Mouse (Mus musculus) ES-E14 (cell line): Measurements from ENCODE around the gene Fam186b. TPM values are rescaled to one million over a fixed set of nuclear protein-coding genes. Genes with fewer than 3 reads are reported as not detected.
A peak's percentile ranks its signal among the peaks of the same experiment; 100 is the strongest.
"Not testable (repeated sequence)": the region's sequence is repeated elsewhere in the genome, so short reads cannot be mapped to it uniquely, and the experiment has no call there.

Experiments
- DNase-seq: peaks from one replicate; pipeline ENCODE4 v3.0.0-alpha.2; 2013; ENCODE audit warnings: low read depth, low spot score
- H3K27ac ChIP-seq: 2 replicates; pipeline ENCODE4 v1.5.1; 2012; ENCODE audit warnings: low read depth, mild to moderate bottlenecking, low read length, moderate library complexity, mixed read lengths; ENCODE audit not compliant: poor library complexity, insufficient read depth, severe bottlenecking
- H3K36me3 ChIP-seq: 2 replicates; pipeline ENCODE4 v1.6.1; 2012; ENCODE audit warnings: mild to moderate bottlenecking, low read length, moderate library complexity, mixed read lengths; ENCODE audit not compliant: control insufficient read depth, poor library complexity, insufficient read depth, severe bottlenecking
- H3K4me1 ChIP-seq, 2 experiments: fragments of 150-350 bp in 1 of 2; sonication (generic) in 1 of 2; 2 replicates each; pipeline ENCODE4 v1.6.1; 2012; ENCODE audit warnings: low read length in 2 of 2, mild to moderate bottlenecking in 1 of 2, mixed read lengths in 1 of 2; ENCODE audit not compliant: control insufficient read depth in 2 of 2, insufficient read depth in 2 of 2, poor library complexity in 1 of 2
- H3K4me3 ChIP-seq, 2 experiments: fragments of 150-350 bp in 1 of 2; sonication (generic) in 1 of 2; 2 replicates each; pipeline ENCODE4 v1.5.1; 2012; ENCODE audit warnings: low read length in 2 of 2, low read depth in 1 of 2, mild to moderate bottlenecking in 1 of 2, mixed read lengths in 1 of 2; ENCODE audit not compliant: insufficient read depth in 1 of 2, poor library complexity in 1 of 2, severe bottlenecking in 1 of 2
- H3K9ac ChIP-seq: 2 replicates; pipeline ENCODE4 v1.6.1; 2012; ENCODE audit warnings: low read depth, mild to moderate bottlenecking, low read length, mixed read lengths; ENCODE audit not compliant: poor library complexity, insufficient read depth, severe bottlenecking
- H3K9me3 ChIP-seq: fragments of 150-350 bp; sonication (generic); 2 replicates; pipeline ENCODE4 v1.6.1; 2012; ENCODE audit warnings: low read depth, mild to moderate bottlenecking, low read length; ENCODE audit not compliant: control insufficient read depth, insufficient read depth
- CHD2 ChIP-seq: IDR thresholded peaks from 2 replicates; pipeline ENCODE4 v1.6.1; 2014; ENCODE audit warnings: mild to moderate bottlenecking, low read depth, low read length, inconsistent platforms
- HCFC1 ChIP-seq: IDR thresholded peaks from 2 replicates; pipeline ENCODE4 v1.6.1; 2012; ENCODE audit warnings: low read length, inconsistent platforms, borderline replicate concordance; ENCODE audit not compliant: insufficient read depth
- MAFK ChIP-seq: IDR thresholded peaks from 2 replicates; pipeline ENCODE4 v1.6.1; 2014; ENCODE audit warnings: mild to moderate bottlenecking, low read depth, low read length, inconsistent platforms; ENCODE audit not compliant: insufficient read depth
- ZC3H11A ChIP-seq: IDR thresholded peaks from 2 replicates; pipeline ENCODE4 v1.6.1; 2012; ENCODE audit warnings: low read depth, mild to moderate bottlenecking, inconsistent platforms, low read length, borderline replicate concordance
- ZNF384 ChIP-seq: IDR thresholded peaks from 2 replicates; pipeline ENCODE4 v1.6.1; 2012; ENCODE audit warnings: low read depth, low read length, inconsistent platforms
- in situ Hi-C, 2 experiments: fragments of 600-800 bp; cut with MboI; formaldehyde crosslinking; loops; one replicate each; pipeline ENCODE4 v1.15.1; 2025; ENCODE audit warnings: low sequenced_read_pairs in 2 of 2, inconsistent platforms in 1 of 2; ENCODE audit not compliant: unreplicated experiment in 2 of 2
- total RNA-seq: library from RNA; depleted of rRNA; stranded (reverse); fragments of 300-350 nt; gene quantifications from 2 replicates; pipeline ENCODE4 v1.2.3, GENCODE M21; 2012

The Fam186b gene
- total RNA-seq, 1 experiment, result 0.40 TPM

GRCm38 (mm10) chr15:99252381-99253174, 43.1 kb downstream of the Fam186b start:
- Histone ChIP-seq H3K36me3 (peaks cover 16% of the 10 kb centered on the region), H3K4me3 (peak overlapping the region; percentile 78 to 100), H3K27ac (peak overlapping the region; percentile 100), H3K4me1 (peaks cover 8 to 42% of the 10 kb centered on the region in 2 experiments), H3K9me3 (no peaks in the 10 kb centered on the region), H3K9ac (peak overlapping the region; percentile 100)
- in situ Hi-C loops, result no loop called here
- no peak for DNase-seq
- no peak for TF ChIP-seq HCFC1
- no peak for TF ChIP-seq ZNF384
- no peak for TF ChIP-seq MAFK
- TF ChIP-seq CHD2, result no peak
- no peak for TF ChIP-seq ZC3H11A

GRCm38 (mm10) chr15:99251626-99252380, 43.9 kb downstream of the Fam186b start, which contains the start of gene Mcrs1:
TSS of gene Mcrs1 (minus strand) at chr15:99251961.
- Histone ChIP-seq H3K27ac (peak within 1 kb of the TSS; percentile 100), H3K4me1 (peaks cover 8 to 41% of the 10 kb centered on the region in 2 experiments), H3K4me3 (peak within 1 kb of the TSS; percentile 78 to 100), H3K36me3 (peaks cover 22% of the 10 kb centered on the region), H3K9ac (peak within 1 kb of the TSS; percentile 100), H3K9me3 (no peaks in the 10 kb centered on the region)
- no peak for TF ChIP-seq ZNF384
- TF ChIP-seq MAFK, result peak; percentile 2; the same call in 1 of the 2 replicates
- TF ChIP-seq ZC3H11A, result no peak
- peak; percentile 68 for TF ChIP-seq CHD2
- peak; percentile 79; the same call in 1 of the 2 replicates for TF ChIP-seq HCFC1
- DNase-seq, result peak; percentile 98
- in situ Hi-C loops, result no loop called here

DNA sequence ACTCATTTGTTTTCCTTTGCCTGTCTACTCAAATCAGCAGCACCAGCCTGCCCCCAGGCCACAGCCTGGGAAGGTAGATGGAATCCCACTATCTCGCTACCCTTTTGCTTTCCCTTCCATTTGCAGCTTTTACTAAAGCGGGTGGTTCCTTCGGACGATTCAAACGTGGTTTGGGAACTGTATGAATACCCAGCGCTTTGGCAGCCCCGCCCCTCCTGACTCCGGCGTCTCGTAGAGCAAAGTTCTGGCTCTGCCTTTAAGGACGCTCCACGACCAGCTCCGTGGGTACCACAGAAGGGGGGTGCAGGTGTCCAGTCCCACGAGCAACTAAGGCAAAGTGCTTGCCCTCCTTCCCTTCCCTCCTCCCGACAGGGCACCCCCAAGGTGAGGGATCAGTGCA, 44.6 kb downstream of the Fam186b start:
- H3K9me3 ChIP-seq, H3K27ac ChIP-seq, DNase-seq, in situ Hi-C loops: not testable (repeated sequence)
- H3K36me3 ChIP-seq, result peaks cover 29% of the 10 kb centered on the region
- peak overlapping the region; percentile 61 to 100 for H3K4me3 ChIP-seq
- peaks cover 8 to 39% of the 10 kb centered on the region in 2 experiments for H3K4me1 ChIP-seq
- H3K9ac ChIP-seq, result peak overlapping the region; percentile 75

DNA sequence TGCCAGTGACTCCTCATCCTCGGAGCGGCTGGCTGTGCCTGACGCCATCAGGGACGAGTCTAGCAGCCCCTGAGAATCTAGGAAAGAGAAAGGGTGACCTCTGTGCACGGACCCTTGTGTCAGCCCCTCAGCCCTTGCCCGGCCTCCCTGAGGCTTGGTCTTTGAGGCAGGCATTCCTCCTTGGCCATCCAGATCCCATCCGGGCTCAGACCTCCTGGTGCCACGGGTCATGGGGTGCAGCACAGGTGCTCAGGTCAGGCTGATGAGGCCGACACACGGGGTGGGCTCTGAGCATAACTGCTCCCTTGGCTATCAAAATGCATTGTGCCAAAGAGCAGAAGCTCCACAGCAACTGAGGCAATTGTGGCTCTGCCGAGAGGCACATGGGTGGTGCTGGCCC, 45.8 kb downstream of the Fam186b start:
- peaks cover 32% of the 10 kb centered on the region for H3K36me3 ChIP-seq
- no peaks in the 10 kb centered on the region for H3K9me3 ChIP-seq
- peak overlapping the region; percentile 23 for H3K9ac ChIP-seq
- no peak for DNase-seq
- H3K27ac ChIP-seq, result no peak overlapping the region
- peaks cover 8 to 35% of the 10 kb centered on the region in 2 experiments for H3K4me1 ChIP-seq
- in situ Hi-C loops, result no loop called here
- no peak overlapping the region for H3K4me3 ChIP-seq
- TF ChIP-seq ZC3H11A, result no peak
- TF ChIP-seq ZNF384, result no peak
- TF ChIP-seq CHD2, result no peak
- TF ChIP-seq MAFK, result no peak
- TF ChIP-seq HCFC1, result no peak
